Mouse (Mus musculus) olfactory bulb, adult 2 months (tissue): ENCODE results near the gene Slc35f6.

Experiments used
- CTCF ChIP-seq: fragments of 200-500 bp; IDR thresholded peaks from 2 replicates; pipeline ENCODE4 v1.5.1; 2012; ENCODE audit warnings: low read depth, mild to moderate bottlenecking, low read length, moderate library complexity; ENCODE audit not compliant: insufficient read depth
- POLR2A ChIP-seq: fragments of 200-500 bp; IDR thresholded peaks from 2 replicates; pipeline ENCODE4 v1.6.1; 2012; ENCODE audit warnings: mild to moderate bottlenecking, low read depth, low read length, moderate library complexity; ENCODE audit not compliant: insufficient read depth

DNA sequence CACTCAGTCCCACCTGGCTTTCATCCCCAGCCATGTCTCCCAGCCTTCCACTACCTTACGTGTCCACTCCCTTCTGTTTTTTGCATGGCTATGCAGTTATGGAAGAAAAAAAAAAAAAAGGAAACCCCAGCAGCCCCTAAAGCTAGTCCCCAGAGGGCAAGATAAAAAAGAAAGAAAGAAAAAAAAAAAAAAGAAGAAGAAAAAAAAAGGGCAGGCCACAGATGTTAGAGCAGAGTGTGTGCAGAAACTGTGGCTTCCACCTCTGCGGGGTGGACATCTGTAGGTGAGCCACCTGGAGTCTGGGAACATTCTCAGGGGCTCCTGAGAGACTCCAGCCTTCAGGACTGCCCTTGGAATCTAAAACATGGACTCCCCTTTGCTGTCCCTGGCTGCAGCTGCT lies 24.4 kb upstream of the Slc35f6 start:
- TF ChIP-seq CTCF (no peak), POLR2A (no peak)
